Mouse (Mus musculus) right cerebral cortex, adult 18-20 months (tissue): Measurements from ENCODE around the gene Gipc1.
A peak's percentile ranks its signal among the peaks of the same experiment; 100 is the strongest.

Experiments used
- DNase-seq: peaks from one replicate; pipeline ENCODE4 v3.0.0; 2022; ENCODE audit warnings: mixed read lengths

Gipc1 gene

GRCm38 (mm10) chr8:83649699-83650098, 2.8 kb upstream of the Gipc1 start:
- no peak for DNase-seq

DNA sequence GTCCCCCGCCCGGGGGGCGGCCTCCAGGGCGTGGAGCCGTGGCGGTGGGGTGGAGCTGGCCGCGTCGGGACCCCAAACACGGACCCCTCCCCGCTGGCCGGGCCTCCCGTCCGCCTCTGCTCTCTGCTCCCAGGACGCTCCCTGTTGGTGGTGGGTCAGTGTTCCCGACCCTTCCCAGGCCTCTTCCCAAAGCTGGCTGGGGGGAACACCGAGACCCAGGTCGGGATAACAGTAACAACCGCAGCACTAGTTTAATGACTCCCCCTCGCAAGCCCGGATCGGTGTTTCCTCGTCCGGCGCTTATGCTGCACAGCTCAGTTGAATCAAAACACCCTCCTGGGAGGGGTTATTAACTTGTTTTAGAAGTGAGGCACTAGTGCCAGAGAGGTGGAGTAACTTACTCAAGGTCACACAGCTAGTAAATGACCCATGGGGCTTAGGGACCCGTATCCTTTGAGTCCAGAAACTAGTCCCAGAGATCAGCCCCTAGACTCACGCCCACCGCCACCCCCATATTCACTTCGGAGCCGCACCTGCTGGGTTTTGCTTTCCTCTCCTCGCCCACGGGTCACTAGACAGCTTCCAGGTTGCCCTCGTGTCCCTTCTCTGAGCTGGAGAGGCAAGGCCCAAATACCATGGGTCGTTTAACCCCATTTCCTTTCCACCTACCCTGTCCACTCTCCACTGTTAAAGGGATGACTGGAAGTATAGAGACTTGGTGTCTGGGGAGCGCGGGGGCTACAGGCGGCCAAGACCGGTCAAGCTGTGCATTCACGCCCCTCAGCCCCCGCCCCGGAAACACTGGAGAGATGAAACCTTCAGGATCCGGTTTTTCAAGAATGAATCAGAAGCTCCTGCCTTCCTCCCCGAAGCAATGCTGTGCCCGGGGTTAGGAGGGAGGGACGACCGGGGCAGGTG, 526 bp downstream of the Gipc1 start:
- no peak for DNase-seq

DNA sequence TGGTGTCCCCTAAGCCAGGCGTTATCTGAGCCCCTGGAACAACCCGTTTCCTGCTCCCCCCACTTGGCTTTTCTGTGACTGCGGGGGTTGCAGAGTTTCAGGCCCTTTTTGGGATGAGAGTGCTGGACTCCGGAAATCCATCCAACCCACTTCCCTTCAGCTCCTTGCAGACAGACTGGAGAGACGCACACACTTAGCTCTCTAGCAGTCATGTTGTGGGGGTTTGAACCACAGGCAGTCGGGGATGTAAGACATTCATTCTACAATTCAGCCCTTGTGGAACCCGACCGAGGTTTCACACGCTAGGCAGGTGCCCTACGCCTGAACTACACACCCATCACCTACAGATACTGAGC, 1.2 kb downstream of the Gipc1 start:
- DNase-seq = no peak

DNA sequence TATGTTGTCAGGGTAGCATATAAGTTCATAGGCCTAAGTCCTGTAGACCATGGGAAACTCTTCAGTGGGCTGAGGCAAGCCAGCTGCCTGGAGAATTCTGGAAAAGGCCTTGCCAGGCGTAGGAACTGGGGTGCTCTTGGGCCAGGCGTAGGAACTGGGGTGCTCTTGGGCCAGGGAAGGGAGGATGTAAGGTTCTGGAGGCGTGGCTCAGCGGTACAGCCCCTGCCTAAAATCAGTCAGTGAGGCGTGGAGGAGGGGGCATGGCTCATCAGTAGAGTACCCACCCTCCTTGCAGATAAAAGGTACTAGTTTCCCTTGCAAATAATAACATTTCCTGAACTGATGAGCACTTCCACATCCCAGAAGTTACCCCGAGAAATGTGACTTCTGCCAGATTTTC, 2.2 kb downstream of the Gipc1 start:
- DNase-seq = no peak

GRCm38 (mm10) chr8:83656043-83656442, 3.6 kb downstream of the Gipc1 start:
- no peak for DNase-seq

GRCm38 (mm10) chr8:83656484-83657246, 4.2 kb downstream of the Gipc1 start:
- DNase-seq = no peak

- peak; percentile 66 for DNase-seq
These were observed 8.1 kb downstream of the Gipc1 start for GRCm38 (mm10) chr8:83660545-83660944.

DNA sequence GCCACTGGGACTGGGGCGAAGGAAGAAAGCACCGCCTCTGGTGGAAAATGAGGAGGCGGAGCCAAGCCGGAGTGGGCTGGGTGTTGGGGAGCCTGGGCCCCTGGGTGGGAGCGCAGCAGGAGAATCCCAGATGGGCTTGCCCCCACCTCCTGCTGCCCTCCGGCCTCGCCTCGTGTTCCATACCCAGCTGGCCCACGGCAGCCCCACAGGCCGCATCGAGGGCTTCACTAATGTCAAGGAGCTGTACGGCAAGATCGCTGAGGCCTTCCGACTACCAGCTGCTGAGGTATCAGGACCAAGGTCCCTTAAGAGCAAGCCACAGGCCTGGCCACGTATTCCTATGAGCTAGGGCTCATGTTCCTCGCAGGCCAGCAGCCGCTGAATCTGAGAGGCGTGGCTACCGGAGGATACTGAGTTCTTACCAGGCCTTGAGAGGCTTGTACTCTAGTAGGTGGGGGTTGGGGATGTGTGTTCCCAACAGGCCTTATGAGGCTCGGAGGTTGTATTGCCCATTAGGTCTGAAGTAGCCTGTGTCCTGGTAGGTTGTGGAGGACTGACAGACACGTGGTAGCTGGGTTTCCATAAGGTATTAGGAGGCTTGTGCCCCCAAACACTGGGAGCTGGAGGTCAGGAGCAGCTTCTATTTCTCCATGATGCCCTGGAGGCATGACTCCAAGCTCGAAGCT, 8.7 kb downstream of the Gipc1 start:
- DNase-seq = no peak

DNA sequence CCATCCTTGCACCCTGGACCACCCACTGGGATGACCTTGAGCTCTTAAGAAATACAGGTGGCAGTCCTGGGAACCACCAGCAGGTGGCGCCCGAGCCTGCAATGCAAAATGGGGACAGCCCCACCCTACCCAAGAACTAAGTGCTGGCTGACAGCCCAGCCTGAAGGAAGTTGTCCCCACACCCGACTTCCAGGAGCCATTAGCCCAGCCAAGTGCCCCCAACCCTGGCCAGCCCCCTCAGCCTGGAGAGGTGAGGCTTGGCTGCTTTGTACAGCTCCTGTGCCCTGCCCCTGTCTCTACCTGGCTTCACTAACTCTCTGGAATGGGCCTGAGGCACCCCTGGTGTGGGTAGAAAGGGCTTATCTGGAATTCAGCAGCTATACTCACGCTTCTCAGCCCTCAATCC, 9.9 kb downstream of the Gipc1 start:
- peak; percentile 87 for DNase-seq

- DNase-seq = no peak
These were observed 11.6 kb downstream of the Gipc1 start for GRCm38 (mm10) chr8:83664096-83664495.

DNA sequence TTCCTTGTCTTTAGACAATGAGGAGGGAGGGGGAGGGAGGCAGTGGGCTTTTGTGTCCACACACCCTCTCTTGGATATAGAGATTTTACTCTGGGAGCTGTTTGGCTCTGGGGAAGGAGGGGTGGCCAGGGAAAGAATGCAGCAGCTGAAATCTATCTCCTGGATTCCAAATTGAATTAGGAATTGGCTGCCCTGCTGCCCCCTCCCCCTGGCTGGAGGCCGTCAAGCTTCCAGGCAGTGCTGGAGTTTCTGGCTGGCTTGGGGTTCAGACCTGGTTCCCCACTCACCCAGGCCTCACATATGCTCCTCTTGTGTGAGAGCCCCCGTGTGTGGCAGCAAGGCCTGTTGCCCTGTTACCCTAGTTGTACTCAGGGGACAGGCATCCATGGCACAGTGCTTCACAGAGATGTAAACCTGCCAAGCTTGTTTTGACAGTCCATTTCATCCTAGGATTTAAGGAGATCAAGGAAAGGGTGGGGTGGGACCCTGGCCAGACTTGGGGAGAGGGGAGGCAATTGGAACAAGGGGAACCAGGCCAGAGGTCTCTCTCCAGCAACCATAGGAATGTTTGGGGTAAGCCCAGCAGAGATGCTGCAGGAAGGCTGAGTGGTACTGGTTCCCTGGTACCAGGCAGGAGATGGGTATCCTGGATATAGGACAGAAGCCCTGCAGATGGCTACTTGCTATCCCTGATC, 12.6 kb downstream of the Gipc1 start:
- DNase-seq = no peak

DNA sequence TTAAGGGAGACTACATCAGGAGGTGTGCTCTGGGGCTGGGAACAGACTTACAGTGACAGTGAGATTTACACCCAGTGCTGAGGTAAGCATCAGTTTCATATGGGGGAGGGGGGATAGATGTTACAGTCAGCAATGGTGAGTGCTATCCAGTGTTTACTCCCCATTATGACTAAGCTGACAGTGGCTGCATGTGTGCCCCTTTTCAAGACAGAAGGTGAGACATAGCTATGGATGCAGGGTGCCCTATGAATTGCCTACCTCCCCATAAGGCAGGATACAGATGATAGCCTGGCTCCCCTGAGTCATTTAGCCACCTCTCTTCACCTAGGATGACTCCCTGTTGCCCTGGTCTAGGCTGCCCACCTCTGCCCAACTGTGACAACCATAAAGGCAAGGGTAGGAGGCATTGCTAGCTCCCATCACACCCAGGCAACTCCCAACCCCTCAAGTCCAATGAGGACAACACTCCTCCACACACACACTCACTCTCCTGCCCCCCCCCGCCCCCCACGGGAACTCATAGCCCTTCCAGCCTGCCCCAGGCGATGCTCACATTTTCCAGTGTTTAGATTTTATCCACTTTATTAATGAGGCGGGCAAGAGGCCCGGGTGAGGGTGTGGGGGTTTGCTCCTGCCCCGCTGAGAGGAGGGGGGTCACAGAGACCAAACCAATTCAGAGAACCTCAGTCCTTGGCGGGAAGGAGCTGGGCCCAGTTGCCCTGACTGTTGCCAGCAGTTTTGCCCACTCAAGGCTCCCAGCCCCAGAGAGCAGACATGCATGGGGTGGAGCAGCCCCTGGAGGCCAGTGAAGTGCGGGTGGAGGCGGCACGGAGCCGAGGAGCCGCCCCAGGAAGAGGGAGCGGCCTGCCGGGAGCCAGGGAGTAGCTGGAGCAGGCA, 13.7 kb downstream of the Gipc1 start, which contains the start of gene Ptger1:
TSS of gene Ptger1 (plus strand) at position 710 of the 897 bp plus-strand sequence.
- DNase-seq = no peak

GRCm38 (mm10) chr8:83666866-83667234, 14.4 kb downstream of the Gipc1 start:
- no peak for DNase-seq

GRCm38 (mm10) chr8:83667526-83667925, 15.0 kb downstream of the Gipc1 start:
- DNase-seq = no peak

- peak; percentile 38 for DNase-seq
These were observed 15.8 kb downstream of the Gipc1 start for GRCm38 (mm10) chr8:83668010-83668916.

- no peak for DNase-seq
These were observed 16.5 kb downstream of the Gipc1 start for GRCm38 (mm10) chr8:83669013-83669412.

DNA sequence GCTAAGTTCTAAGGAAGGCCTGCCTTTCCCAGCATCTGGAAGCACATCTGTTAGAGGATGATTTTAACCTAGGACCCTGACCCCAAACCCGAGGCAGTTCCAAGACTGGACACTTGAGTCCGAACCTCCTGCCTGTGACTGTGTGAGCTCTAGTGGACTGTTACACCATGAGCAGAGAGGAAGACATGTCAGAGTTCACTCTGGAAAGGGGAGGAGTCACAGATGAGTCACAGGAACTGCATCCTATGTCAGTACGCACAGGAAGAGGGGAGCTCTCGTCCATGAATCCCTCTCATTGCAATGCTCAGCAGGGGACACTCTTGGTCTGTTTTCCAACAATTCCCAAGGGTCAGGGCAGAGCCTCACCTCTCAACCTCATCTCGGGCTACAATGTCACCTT, 20.5 kb downstream of the Gipc1 start:
- DNase-seq = no peak

- DNase-seq = peak; percentile 83
These were observed 22.0 kb downstream of the Gipc1 start for GRCm38 (mm10) chr8:83674497-83674896.

GRCm38 (mm10) chr8:83679866-83680265, 27.4 kb downstream of the Gipc1 start:
- DNase-seq = peak; percentile 86

DNA sequence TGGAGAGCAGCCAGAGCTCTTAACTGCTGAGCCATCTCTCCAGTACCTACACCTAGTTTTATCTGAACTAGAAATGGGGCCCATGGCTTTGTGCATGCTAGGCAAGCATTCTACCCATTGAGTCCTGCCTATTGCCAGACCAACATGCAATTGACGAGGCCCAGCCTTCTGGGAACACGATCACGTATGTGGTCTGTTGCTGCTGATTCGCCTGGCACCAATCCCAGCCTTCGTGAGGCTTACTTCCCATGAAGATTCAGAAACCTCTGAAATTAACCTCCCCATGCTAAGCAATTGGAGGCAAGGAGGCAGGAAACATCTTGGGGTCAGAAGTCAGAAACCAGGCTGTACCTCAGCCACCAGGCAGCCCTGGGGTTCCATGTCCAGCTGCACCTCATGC, 28.1 kb downstream of the Gipc1 start:
- DNase-seq = no peak

- DNase-seq = no peak
These were observed 28.6 kb downstream of the Gipc1 start for GRCm38 (mm10) chr8:83681099-83681498.
